Mouse (Mus musculus): ENCODE measurements around the gene Exoc3l4. TPM values are rescaled to one million over a fixed set of nuclear protein-coding genes. Genes with fewer than 3 reads are reported as not detected.
A peak's percentile ranks its signal among the peaks of the same experiment; 100 is the strongest.

Exoc3l4 gene
- polyA plus RNA-seq, 1 experiment, result 58.3 TPM

DNA sequence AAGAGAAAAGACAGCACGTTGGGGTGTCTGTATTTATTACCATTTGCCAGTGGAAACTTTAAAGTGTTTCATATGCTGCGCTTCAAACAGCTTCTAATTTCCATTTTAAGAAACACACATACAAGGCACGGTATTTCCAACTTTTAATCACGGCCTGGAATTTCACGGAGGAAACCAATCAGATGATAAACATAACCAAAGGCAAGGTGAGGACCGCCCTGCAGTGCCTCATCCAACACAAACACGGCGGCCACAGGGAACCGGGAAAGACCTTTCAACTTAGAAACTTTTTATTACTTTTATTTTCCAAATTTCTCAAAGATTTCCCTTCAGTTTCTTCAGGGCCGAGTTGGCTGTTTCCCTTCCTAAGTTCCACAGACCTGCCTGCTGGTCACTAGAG, 42.1 kb upstream of the Exoc3l4 start:
- H3K79me3 ChIP-seq (ENCODE audit: low read depth), result peaks cover 72% of the 10 kb centered on the region
- H3K27me3 ChIP-seq (ENCODE audit: control insufficient read depth, insufficient read depth, insufficient read length), result no peaks in the 10 kb centered on the region
- no peak overlapping the region for H3ac ChIP-seq (ENCODE audit: control insufficient read depth, insufficient read length, low read depth)
- peaks cover 6% of the 10 kb centered on the region for H3K36me3 ChIP-seq (ENCODE audit: control insufficient read depth, insufficient read depth)
- no peak overlapping the region for H3K4me3 ChIP-seq (ENCODE audit: insufficient read depth, poor library complexity, severe bottlenecking)
- TF ChIP-seq CEBPB (IDR thresholded peaks at IDR 0.05; ENCODE audit: low read depth), result no peak
- TF ChIP-seq MYOG (IDR thresholded peaks at IDR 0.05; ENCODE audit: control insufficient read depth, extremely low read depth, insufficient read length), result no peak
- TF ChIP-seq MYOD1 (IDR thresholded peaks at IDR 0.05; ENCODE audit: control insufficient read depth, insufficient read length, low read depth), result no peak
- TF ChIP-seq CTCF (IDR thresholded peaks at IDR 0.05; ENCODE audit: control insufficient read depth, insufficient read depth, insufficient read length), result no peak
- TF ChIP-seq USF1 (IDR thresholded peaks at IDR 0.05; ENCODE audit: low read depth), result no peak
- TF ChIP-seq FOSL1 (IDR thresholded peaks at IDR 0.05; ENCODE audit: insufficient read depth, low read length, poor library complexity, severe bottlenecking), result no peak
- no peak for TF ChIP-seq MAX (IDR thresholded peaks at IDR 0.05)
- peaks cover 76% of the 10 kb centered on the region for H3K79me2 ChIP-seq (ENCODE audit: control insufficient read depth, insufficient read depth)

GRCm38 (mm10) chr12:111375559-111375958, 41.3 kb upstream of the Exoc3l4 start:
- Histone ChIP-seq H3K36me3 (ENCODE audit: control insufficient read depth, insufficient read depth) (no peaks in the 10 kb centered on the region), H3K27me3 (ENCODE audit: control insufficient read depth, insufficient read depth, insufficient read length) (no peaks in the 10 kb centered on the region), H3K79me3 (ENCODE audit: low read depth) (peaks cover 64% of the 10 kb centered on the region), H3K79me2 (ENCODE audit: control insufficient read depth, insufficient read depth) (peaks cover 68% of the 10 kb centered on the region), H3K4me3 (ENCODE audit: insufficient read depth, poor library complexity, severe bottlenecking) (peak overlapping the region; percentile 71), H3ac (ENCODE audit: control insufficient read depth, insufficient read length, low read depth) (peak overlapping the region; percentile 42)
- TF ChIP-seq MAX (IDR thresholded peaks at IDR 0.05) (no peak), USF1 (IDR thresholded peaks at IDR 0.05; ENCODE audit: low read depth) (no peak), MYOD1 (IDR thresholded peaks at IDR 0.05; ENCODE audit: control insufficient read depth, insufficient read length, low read depth) (no peak), FOSL1 (IDR thresholded peaks at IDR 0.05; ENCODE audit: insufficient read depth, low read length, poor library complexity, severe bottlenecking) (no peak), CTCF (IDR thresholded peaks at IDR 0.05; ENCODE audit: control insufficient read depth, insufficient read depth, insufficient read length) (no peak), MYOG (IDR thresholded peaks at IDR 0.05; ENCODE audit: control insufficient read depth, extremely low read depth, insufficient read length) (no peak), CEBPB (IDR thresholded peaks at IDR 0.05; ENCODE audit: low read depth) (no peak)

DNA sequence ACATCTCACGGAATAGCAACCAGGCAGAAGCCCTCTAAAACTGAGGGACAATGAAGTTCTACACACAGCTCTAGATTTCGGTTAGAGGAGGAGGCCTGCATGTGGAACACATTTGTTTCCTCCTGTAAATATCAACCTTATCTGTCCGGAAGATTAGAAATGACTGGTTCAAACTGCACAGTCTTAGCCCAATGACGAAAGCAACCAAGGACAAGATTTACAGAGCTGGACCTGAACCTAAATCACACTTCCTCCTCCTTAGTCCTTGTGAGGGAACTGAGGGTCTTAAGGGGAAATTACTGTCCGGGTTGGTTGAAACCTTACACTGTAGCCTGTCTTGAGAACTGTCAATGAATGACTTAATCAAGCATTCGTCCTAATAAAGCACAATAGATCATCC, 40.8 kb upstream of the Exoc3l4 start:
- H3ac ChIP-seq (ENCODE audit: control insufficient read depth, insufficient read length, low read depth), result peak overlapping the region; percentile 42
- no peak for TF ChIP-seq MAX (IDR thresholded peaks at IDR 0.05)
- no peaks in the 10 kb centered on the region for H3K27me3 ChIP-seq (ENCODE audit: control insufficient read depth, insufficient read depth, insufficient read length)
- no peaks in the 10 kb centered on the region for H3K36me3 ChIP-seq (ENCODE audit: control insufficient read depth, insufficient read depth)
- H3K79me3 ChIP-seq (ENCODE audit: low read depth), result peaks cover 59% of the 10 kb centered on the region
- H3K4me3 ChIP-seq (ENCODE audit: insufficient read depth, poor library complexity, severe bottlenecking), result peak overlapping the region; percentile 71
- H3K79me2 ChIP-seq (ENCODE audit: control insufficient read depth, insufficient read depth), result peaks cover 63% of the 10 kb centered on the region

GRCm38 (mm10) chr12:111376826-111377331, 39.9 kb upstream of the Exoc3l4 start:
- H3ac ChIP-seq (ENCODE audit: control insufficient read depth, insufficient read length, low read depth), result peak overlapping the region; percentile 77
- no peaks in the 10 kb centered on the region for H3K36me3 ChIP-seq (ENCODE audit: control insufficient read depth, insufficient read depth)
- peaks cover 55% of the 10 kb centered on the region for H3K79me2 ChIP-seq (ENCODE audit: control insufficient read depth, insufficient read depth)
- peak overlapping the region; percentile 71 for H3K4me3 ChIP-seq (ENCODE audit: insufficient read depth, poor library complexity, severe bottlenecking)
- TF ChIP-seq MYOG (IDR thresholded peaks at IDR 0.05; ENCODE audit: control insufficient read depth, extremely low read depth, insufficient read length) (no peak), CEBPB (IDR thresholded peaks at IDR 0.05; ENCODE audit: low read depth) (no peak), USF1 (IDR thresholded peaks at IDR 0.05; ENCODE audit: low read depth) (no peak), CTCF (IDR thresholded peaks at IDR 0.05; ENCODE audit: control insufficient read depth, insufficient read depth, insufficient read length) (no peak), MYOD1 (IDR thresholded peaks at IDR 0.05; ENCODE audit: control insufficient read depth, insufficient read length, low read depth) (no peak), FOSL1 (IDR thresholded peaks at IDR 0.05; ENCODE audit: insufficient read depth, low read length, poor library complexity, severe bottlenecking) (no peak), MAX (IDR thresholded peaks at IDR 0.05) (no peak)
- peaks cover 51% of the 10 kb centered on the region for H3K79me3 ChIP-seq (ENCODE audit: low read depth)
- H3K27me3 ChIP-seq (ENCODE audit: control insufficient read depth, insufficient read depth, insufficient read length), result no peaks in the 10 kb centered on the region

DNA sequence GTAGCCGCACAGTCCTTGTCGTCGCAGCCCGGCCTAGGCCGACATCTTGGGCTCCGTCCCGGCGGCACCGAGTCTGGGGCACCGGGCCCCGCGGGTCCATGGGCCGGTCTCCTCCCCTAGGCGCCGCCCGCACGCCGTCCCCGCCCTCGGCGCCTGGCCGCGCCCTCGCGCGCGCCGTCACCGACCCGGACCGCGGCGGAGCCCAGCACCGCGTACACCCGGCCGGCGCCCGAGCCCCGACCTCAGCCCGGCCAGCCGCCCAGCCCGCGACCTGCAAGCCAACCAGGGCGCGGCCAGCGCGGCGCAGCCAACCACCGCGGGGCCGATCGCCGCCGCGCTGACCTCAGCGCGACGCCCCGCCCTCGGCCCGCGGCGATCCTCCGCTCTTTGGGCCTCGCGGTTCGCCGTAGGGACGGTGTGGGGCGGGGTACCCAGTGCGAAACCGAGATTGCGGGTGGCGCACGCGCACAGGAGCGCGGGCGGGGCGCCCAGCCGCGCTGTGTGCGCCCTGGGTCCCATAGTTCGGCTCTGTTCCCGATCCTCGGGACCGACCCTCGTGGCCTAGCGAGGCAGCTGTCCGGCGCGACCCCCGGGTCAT, 39.3 kb upstream of the Exoc3l4 start, which contains the start of gene Cdc42bpb:
Gene Cdc42bpb, minus strand, starts transcription at position 343 of the 598 bp plus-strand sequence.
- H3K79me3 ChIP-seq (ENCODE audit: low read depth), result peaks cover 45% of the 10 kb centered on the region
- no peaks in the 10 kb centered on the region for H3K27me3 ChIP-seq (ENCODE audit: control insufficient read depth, insufficient read depth, insufficient read length)
- H3K36me3 ChIP-seq (ENCODE audit: control insufficient read depth, insufficient read depth), result no peaks in the 10 kb centered on the region
- H3K4me3 ChIP-seq (ENCODE audit: insufficient read depth, poor library complexity, severe bottlenecking), result peak within 1 kb of the TSS; percentile 71
- H3K79me2 ChIP-seq (ENCODE audit: control insufficient read depth, insufficient read depth), result peaks cover 49% of the 10 kb centered on the region
- H3ac ChIP-seq (ENCODE audit: control insufficient read depth, insufficient read length, low read depth), result peak within 1 kb of the TSS; percentile 80
- no peak for TF ChIP-seq CEBPB (IDR thresholded peaks at IDR 0.05; ENCODE audit: low read depth)
- TF ChIP-seq MAX (IDR thresholded peaks at IDR 0.05), result peak; percentile 43
- TF ChIP-seq FOSL1 (IDR thresholded peaks at IDR 0.05; ENCODE audit: insufficient read depth, low read length, poor library complexity, severe bottlenecking), result no peak

- peak overlapping the region; percentile 71 for H3K4me3 ChIP-seq (ENCODE audit: insufficient read depth, poor library complexity, severe bottlenecking)
- H3ac ChIP-seq (ENCODE audit: control insufficient read depth, insufficient read length, low read depth), result peak overlapping the region; percentile 80
- TF ChIP-seq FOSL1 (IDR thresholded peaks at IDR 0.05; ENCODE audit: insufficient read depth, low read length, poor library complexity, severe bottlenecking), result no peak
- TF ChIP-seq MAX (IDR thresholded peaks at IDR 0.05), result no peak
- TF ChIP-seq CEBPB (IDR thresholded peaks at IDR 0.05; ENCODE audit: low read depth), result no peak
- no peak for TF ChIP-seq MYOG (IDR thresholded peaks at IDR 0.05; ENCODE audit: control insufficient read depth, extremely low read depth, insufficient read length)
- TF ChIP-seq USF1 (IDR thresholded peaks at IDR 0.05; ENCODE audit: low read depth), result no peak
- no peak for TF ChIP-seq CTCF (IDR thresholded peaks at IDR 0.05; ENCODE audit: control insufficient read depth, insufficient read depth, insufficient read length)
- no peaks in the 10 kb centered on the region for H3K27me3 ChIP-seq (ENCODE audit: control insufficient read depth, insufficient read depth, insufficient read length)
- peaks cover 43% of the 10 kb centered on the region for H3K79me2 ChIP-seq (ENCODE audit: control insufficient read depth, insufficient read depth)
- H3K36me3 ChIP-seq (ENCODE audit: control insufficient read depth, insufficient read depth), result no peaks in the 10 kb centered on the region
- H3K79me3 ChIP-seq (ENCODE audit: low read depth), result peaks cover 40% of the 10 kb centered on the region
Measured at GRCm38 (mm10) chr12:111377986-111378490, 38.8 kb upstream of the Exoc3l4 start.
